Mouse (Mus musculus) kidney, embryonic 16.5 days (tissue): ENCODE data around the gene Svep1. TPM values are rescaled to one million over a fixed set of nuclear protein-coding genes. Genes with fewer than 3 reads are reported as not detected.

ENCODE experiments used
- ATAC-seq: fragments of 200-750 bp; cut with Nextera tagmentation; 2 replicates; pipeline ENCODE4 v1.8.0; 2017; ENCODE audit warnings: moderate TSS enrichment; ENCODE audit not compliant: low FRiP score, low TSS enrichment
- H3K27ac ChIP-seq: fragments of 300-500 bp; sonication (generic); 2 replicates; pipeline ENCODE4 v1.5.1; 2014; ENCODE audit warnings: low read length
- H3K27me3 ChIP-seq: fragments of 300-500 bp; sonication (generic); 2 replicates; pipeline ENCODE4 v1.6.1; 2014; ENCODE audit warnings: low read length, control low read depth, mixed read lengths; ENCODE audit not compliant: insufficient read depth
- H3K36me3 ChIP-seq: fragments of 300-500 bp; sonication (generic); 2 replicates; pipeline ENCODE4 v1.6.1; 2014; ENCODE audit warnings: low read length, control low read depth, mixed read lengths; ENCODE audit not compliant: insufficient read depth
- H3K4me1 ChIP-seq: fragments of 300-500 bp; sonication (generic); 2 replicates; pipeline ENCODE4 v1.6.1; 2014; ENCODE audit warnings: low read length, control low read depth, mixed read lengths; ENCODE audit not compliant: insufficient read depth
- H3K4me2 ChIP-seq: fragments of 300-500 bp; sonication (generic); replicated peaks from 2 replicates; pipeline ENCODE4 v1.6.1; 2014; ENCODE audit warnings: low read depth, low read length
- H3K4me3 ChIP-seq: fragments of 300-500 bp; sonication (generic); 2 replicates; pipeline ENCODE4 v1.5.1; 2014; ENCODE audit warnings: mild to moderate bottlenecking, low read length
- H3K9ac ChIP-seq: fragments of 300-500 bp; sonication (generic); replicated peaks from 2 replicates; pipeline ENCODE4 v1.6.1; 2014; ENCODE audit warnings: low read length
- H3K9me3 ChIP-seq: fragments of 300-500 bp; sonication (generic); 2 replicates; pipeline ENCODE4 v1.6.1; 2016; ENCODE audit warnings: low read length, control low read depth
- WGBS: fragments of 180-500 bp; shearing (Covaris S2); extraction: QIAGEN DNeasy Blood & Tissue Kit; methylation state at CpG from one replicate; pipeline ENCODE4 v1.1.7; 2014; 5-methylcytosine and 5-hydroxymethylcytosine counted together
- polyA plus RNA-seq: library from polyadenylated mRNA; unstranded; fragments of >200 nt; fragmentation: Nextera tagmentation; extraction: Ambion mirVana; gene quantifications from 2 replicates; pipeline ENCODE4 v1.2.1, GENCODE M21; 2015

The Svep1 gene
- polyA plus RNA-seq, 1 experiment from 2014 or later = 3.6 TPM

- Histone ChIP-seq H3K4me3 (no peak overlapping the region), H3K9ac (no peak overlapping the region), H3K9me3 (no peaks in the 10 kb centered on the region), H3K27me3 (no peaks in the 10 kb centered on the region), H3K27ac (no peak overlapping the region), H3K4me2 (no peak overlapping the region), H3K4me1 (no peaks in the 10 kb centered on the region), H3K36me3 (no peaks in the 10 kb centered on the region)
- ATAC-seq = no peak
- 94% methylated on average over 4 of the region's 4 CpGs for WGBS
Measured at GRCm38 (mm10) chr4:58077536-58077935, 129.1 kb downstream of the Svep1 start.

DNA sequence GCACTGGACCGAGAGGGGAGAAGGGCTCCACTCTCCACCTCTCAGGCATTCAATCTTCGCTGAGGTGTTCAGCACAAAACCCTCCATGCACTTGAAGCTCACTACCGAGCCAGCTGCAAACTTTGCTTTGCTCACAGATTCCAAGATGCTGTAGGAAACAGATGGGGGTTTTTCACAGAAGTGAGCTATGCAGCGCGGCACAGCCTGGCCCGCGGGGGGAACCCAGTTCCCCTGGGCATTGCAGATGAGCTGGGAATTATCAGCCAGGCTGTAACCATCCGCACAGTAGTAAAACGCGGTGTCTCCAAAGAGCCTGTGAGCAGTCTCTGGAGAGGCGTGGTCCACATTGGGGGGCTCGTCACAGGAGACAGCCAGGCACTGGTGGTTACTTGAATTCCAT lies 133.8 kb downstream of the Svep1 start:
- Histone ChIP-seq H3K4me3 (no peak overlapping the region), H3K36me3 (no peaks in the 10 kb centered on the region), H3K4me1 (no peaks in the 10 kb centered on the region), H3K27ac (no peak overlapping the region), H3K9ac (no peak overlapping the region), H3K27me3 (no peaks in the 10 kb centered on the region), H3K4me2 (no peak overlapping the region), H3K9me3 (peaks cover 5% of the 10 kb centered on the region; the same call in 1 of the 2 replicates)
- no peak for ATAC-seq
- 88% methylated on average over 12 of the region's 12 CpGs for WGBS

DNA sequence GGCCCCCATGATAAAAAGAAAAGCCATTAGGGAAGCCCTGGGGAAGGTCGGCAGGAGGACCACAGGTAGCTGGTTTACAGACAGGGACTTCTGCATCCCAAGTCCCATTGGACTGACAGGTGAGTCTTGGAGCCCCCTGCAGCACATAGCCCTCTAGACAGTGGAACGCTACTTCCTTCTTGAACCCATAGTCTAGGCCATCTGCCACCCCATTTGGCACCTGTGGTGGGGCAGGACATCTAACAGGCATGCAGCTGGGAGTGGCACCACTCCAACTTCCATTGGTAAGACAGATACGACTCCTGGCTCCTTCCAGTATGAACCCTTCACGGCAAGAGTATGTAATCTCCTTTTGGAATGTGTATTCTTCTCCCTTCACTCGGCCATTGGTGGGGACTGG lies 137.8 kb downstream of the Svep1 start:
- H3K36me3 ChIP-seq = 0 out of 2 replicates have a peak, but pooled peaks cover 3% of the 10 kb centered on the region
- 92% methylated on average over 5 of the region's 5 CpGs for WGBS
- no peaks in the 10 kb centered on the region for H3K4me1 ChIP-seq

GRCm38 (mm10) chr4:58064721-58065120 lies 141.9 kb downstream of the Svep1 start:
- H3K36me3 ChIP-seq = 0 out of 2 replicates have a peak, but pooled peaks cover 3% of the 10 kb centered on the region
- H3K27me3 ChIP-seq = no peaks in the 10 kb centered on the region

More for the DNA sequence above, 137.8 kb downstream of the Svep1 start:
- Histone ChIP-seq H3K9ac (no peak overlapping the region), H3K4me3 (no peak overlapping the region), H3K27ac (no peak overlapping the region), H3K4me2 (no peak overlapping the region), H3K9me3 (peaks cover 5% of the 10 kb centered on the region; the same call in 1 of the 2 replicates), H3K27me3 (no peaks in the 10 kb centered on the region)
- no peak for ATAC-seq

GRCm38 (mm10) chr4:58062933-58063332 lies 143.7 kb downstream of the Svep1 start:
- WGBS = 100% methylated on average over 1 of the region's 1 CpGs
- Histone ChIP-seq H3K4me3 (no peak overlapping the region), H3K27ac (no peak overlapping the region), H3K4me1 (no peaks in the 10 kb centered on the region), H3K4me2 (no peak overlapping the region), H3K27me3 (no peaks in the 10 kb centered on the region), H3K9me3 (no peaks in the 10 kb centered on the region), H3K9ac (no peak overlapping the region), H3K36me3 (0 out of 2 replicates have a peak, but pooled peaks cover 3% of the 10 kb centered on the region)
- ATAC-seq = no peak

More at GRCm38 (mm10) chr4:58064721-58065120, 141.9 kb downstream of the Svep1 start:
- Histone ChIP-seq H3K9me3 (peaks cover 2% of the 10 kb centered on the region; the same call in 1 of the 2 replicates), H3K4me1 (no peaks in the 10 kb centered on the region), H3K27ac (no peak overlapping the region), H3K4me2 (no peak overlapping the region), H3K4me3 (no peak overlapping the region), H3K9ac (no peak overlapping the region)
- ATAC-seq = no peak
- 65% methylated on average over 2 of the region's 2 CpGs for WGBS

DNA sequence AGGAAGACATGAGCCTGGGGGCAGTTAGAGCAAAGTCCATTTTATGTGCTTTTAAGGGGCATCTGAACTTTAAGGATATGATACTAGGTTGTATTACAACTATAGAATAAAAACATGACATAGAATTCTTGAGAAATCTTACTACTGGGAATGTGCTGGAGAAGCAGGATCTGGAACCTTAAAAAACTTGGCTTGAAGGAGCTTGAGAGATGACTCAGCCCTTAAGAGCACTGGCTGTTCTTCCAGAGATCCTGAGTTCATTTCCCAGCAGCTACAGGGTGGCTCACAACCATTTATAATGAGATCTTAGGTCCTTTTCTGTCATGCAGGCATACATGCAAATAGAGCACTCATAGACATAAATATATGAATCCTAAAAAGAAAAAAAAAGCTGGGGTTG lies 151.0 kb downstream of the Svep1 start:
- ATAC-seq = no peak
- no peak overlapping the region for H3K9ac ChIP-seq
- no peaks in the 10 kb centered on the region for H3K36me3 ChIP-seq
- no peak overlapping the region for H3K4me2 ChIP-seq
- no peaks in the 10 kb centered on the region for H3K27me3 ChIP-seq
- no peaks in the 10 kb centered on the region for H3K4me1 ChIP-seq
- no peak overlapping the region for H3K27ac ChIP-seq
- no peaks in the 10 kb centered on the region for H3K9me3 ChIP-seq
- H3K4me3 ChIP-seq = no peak overlapping the region

DNA sequence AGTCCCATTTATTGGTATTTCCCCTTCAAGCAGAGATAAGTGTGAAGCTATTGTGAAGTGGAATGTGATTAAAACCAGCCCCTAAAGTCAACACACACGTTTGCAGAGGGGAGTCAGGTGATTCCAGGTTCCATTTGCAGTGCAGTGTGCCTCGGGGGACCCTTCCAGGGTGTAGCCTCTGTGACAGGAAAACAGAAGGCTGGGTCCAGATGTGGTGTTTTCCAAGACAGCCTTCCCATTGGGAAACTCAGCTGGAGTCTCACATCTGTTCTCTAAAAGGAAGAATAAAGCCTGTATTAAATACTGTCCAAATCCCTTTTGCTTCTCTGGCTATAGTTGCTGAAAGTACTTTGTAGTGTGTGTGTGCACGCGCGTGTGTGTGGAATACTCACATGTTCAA lies 152.2 kb downstream of the Svep1 start:
- ATAC-seq = no peak
- WGBS = 71% methylated on average over 5 of the region's 5 CpGs

GRCm38 (mm10) chr4:58050746-58051145 lies 155.9 kb downstream of the Svep1 start:
- Histone ChIP-seq H3K36me3 (no peaks in the 10 kb centered on the region), H3K4me2 (no peak overlapping the region), H3K27ac (no peak overlapping the region), H3K9me3 (no peaks in the 10 kb centered on the region), H3K4me3 (no peak overlapping the region), H3K27me3 (no peaks in the 10 kb centered on the region), H3K9ac (no peak overlapping the region), H3K4me1 (no peaks in the 10 kb centered on the region)
- ATAC-seq = no peak
- WGBS = 53% methylated on average over 8 of the region's 8 CpGs

More for the DNA sequence above, 152.2 kb downstream of the Svep1 start:
- H3K27ac ChIP-seq = no peak overlapping the region
- H3K9ac ChIP-seq = no peak overlapping the region
- H3K27me3 ChIP-seq = no peaks in the 10 kb centered on the region
- H3K4me2 ChIP-seq = no peak overlapping the region
- H3K4me1 ChIP-seq = no peaks in the 10 kb centered on the region
- no peak overlapping the region for H3K4me3 ChIP-seq
- H3K9me3 ChIP-seq = no peaks in the 10 kb centered on the region
- no peaks in the 10 kb centered on the region for H3K36me3 ChIP-seq

- 69% methylated on average over 8 of the region's 8 CpGs for WGBS
- no peaks in the 10 kb centered on the region for H3K9me3 ChIP-seq
- H3K36me3 ChIP-seq = no peaks in the 10 kb centered on the region
- no peak overlapping the region for H3K27ac ChIP-seq
- ATAC-seq = no peak
- H3K4me2 ChIP-seq = no peak overlapping the region
- no peaks in the 10 kb centered on the region for H3K4me1 ChIP-seq
- H3K27me3 ChIP-seq = no peaks in the 10 kb centered on the region
- H3K4me3 ChIP-seq = no peak overlapping the region
- no peak overlapping the region for H3K9ac ChIP-seq
Measured at GRCm38 (mm10) chr4:58050276-58050675, 156.4 kb downstream of the Svep1 start.

DNA sequence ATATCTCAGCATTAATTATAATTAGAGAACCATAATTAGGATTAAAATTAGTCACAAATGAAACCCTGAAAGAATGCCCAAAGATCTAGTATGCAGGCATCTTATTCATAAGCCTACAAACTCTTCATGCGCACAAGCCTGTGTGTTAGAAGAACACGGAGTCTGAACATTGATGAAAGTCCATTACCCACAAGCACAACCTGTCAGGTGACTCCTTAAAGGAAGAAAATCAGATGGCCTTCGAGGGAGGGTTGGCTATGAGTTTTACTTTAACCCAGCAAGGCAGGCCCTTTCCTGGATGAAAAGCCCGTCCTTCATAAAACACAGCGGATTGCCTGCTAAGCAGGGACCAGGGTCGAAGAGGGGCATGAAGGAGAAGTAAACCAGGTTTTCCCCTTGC lies 161.8 kb downstream of the Svep1 start:
- Histone ChIP-seq H3K27me3 (no peaks in the 10 kb centered on the region), H3K36me3 (no peaks in the 10 kb centered on the region), H3K9ac (no peak overlapping the region), H3K27ac (no peak overlapping the region), H3K9me3 (no peaks in the 10 kb centered on the region), H3K4me1 (no peaks in the 10 kb centered on the region), H3K4me3 (no peak overlapping the region), H3K4me2 (no peak overlapping the region)
- ATAC-seq = no peak
- 86% methylated on average over 6 of the region's 6 CpGs for WGBS
